Mouse (Mus musculus): ENCODE results near the gene Map6.

GRCm38 (mm10) chr7:99271630-99272029 lies 4.4 kb downstream of the Map6 start:
- TF ChIP-seq POLR2A (IDR thresholded peaks at IDR 0.05; ENCODE audit: low read depth, low read length) (no peak), CTCF (IDR thresholded peaks at IDR 0.05; ENCODE audit: extremely low read depth, insufficient read depth, insufficient read length, insufficient replicate concordance) (no peak)

Data from spleen, adult 2 months (tissue).